8 mouse cellular contexts compared by ENCODE assay signal in genomic region chr1:167691911-167692682, GRCm38 (mm10). TPM values are rescaled to one million over a fixed set of nuclear protein-coding genes. Genes with fewer than 3 reads are reported as not detected.
DNase-seq lines count a peak whose midpoint lies in the region; ATAC-seq lines count a peak whose summit lies in the region.
"Had no signal": no experiment of that assay in that cellular context is flagged by ENCODE, and none has a peak within 500 bp of the region (broad histone marks: within the 10 kb centered on the region; RNA-seq: fewer than 3 reads in every experiment).

No protein-coding gene starts in this region.

- peaks cover 87% of the 10 kb centered on the region for H3K27me3 ChIP-seq in megakaryocyte, embryonic 14.5 days (replicated peaks)
- H3K27me3 ChIP-seq in forebrain, embryonic 11.5 days (ENCODE audit: control insufficient read depth, insufficient read depth, low read length): peaks cover 84% of the 10 kb centered on the region
- H3K27me3 ChIP-seq in limb, embryonic 12.5 days: peaks cover 95% of the 10 kb centered on the region
- H3K27me3 ChIP-seq in stomach, embryonic 16.5 days (ENCODE audit: control insufficient read depth, insufficient read depth, low read length): peaks cover 90% of the 10 kb centered on the region

- no peaks in the 10 kb centered on the region for H3K36me3 ChIP-seq in megakaryocyte, embryonic 14.5 days (replicated peaks; ENCODE audit: low read length)
- no peaks in the 10 kb centered on the region for H3K36me3 ChIP-seq in forebrain, embryonic 11.5 days (ENCODE audit: control insufficient read depth, insufficient read depth, low read length)
- H3K36me3 ChIP-seq in limb, embryonic 12.5 days: no peaks in the 10 kb centered on the region
- no peaks in the 10 kb centered on the region for H3K36me3 ChIP-seq in stomach, embryonic 16.5 days (ENCODE audit: control insufficient read depth, insufficient read depth, low read length)

- H3K4me2 ChIP-seq in forebrain, embryonic 11.5 days (ENCODE audit: low read depth, low read length, severe bottlenecking): peak overlapping the region; percentile 29
- peak overlapping the region; percentile 44 for H3K4me2 ChIP-seq in limb, embryonic 12.5 days
- H3K4me2 ChIP-seq in stomach, embryonic 16.5 days (ENCODE audit: low read depth, low read length): no peak overlapping the region

- peak overlapping the region; percentile 83 for H3K4me3 ChIP-seq in megakaryocyte, embryonic 14.5 days (replicated peaks)
- peak overlapping the region; percentile 25 for H3K4me3 ChIP-seq in forebrain, embryonic 11.5 days (ENCODE audit: low read depth, low read length)
- H3K4me3 ChIP-seq in limb, embryonic 12.5 days (replicated peaks): peak overlapping the region; percentile 27
- peak overlapping the region; percentile 13 for H3K4me3 ChIP-seq in stomach, embryonic 16.5 days (replicated peaks; ENCODE audit: low read length)
- H3K4me3 ChIP-seq: heart, adult 2 months had no signal

- H3K9me3 ChIP-seq in megakaryocyte, embryonic 14.5 days: 0 out of 2 replicates have a peak, but pooled peaks cover 2% of the 10 kb centered on the region
- no peaks in the 10 kb centered on the region for H3K9me3 ChIP-seq in forebrain, embryonic 11.5 days (ENCODE audit: control insufficient read depth, low read length)
- no peaks in the 10 kb centered on the region for H3K9me3 ChIP-seq in limb, embryonic 12.5 days
- no peaks in the 10 kb centered on the region for H3K9me3 ChIP-seq in stomach, embryonic 16.5 days (replicated peaks; ENCODE audit: control insufficient read depth, low read length)

- peak; percentile 69 for DNase-seq in forebrain, embryonic 11.5 days (ENCODE audit: low spot score)
- no peak for DNase-seq in right cerebral cortex, postnatal 14 days

- peaks cover 8% of the 10 kb centered on the region for H3K4me1 ChIP-seq in megakaryocyte, embryonic 14.5 days
- peaks cover 9% of the 10 kb centered on the region for H3K4me1 ChIP-seq in forebrain, embryonic 11.5 days (replicated peaks; ENCODE audit: control insufficient read depth, insufficient read depth, low read length)
- H3K4me1 ChIP-seq in limb, embryonic 12.5 days (replicated peaks): peaks cover 21% of the 10 kb centered on the region
- H3K4me1 ChIP-seq in stomach, embryonic 16.5 days (ENCODE audit: control insufficient read depth, insufficient read depth, low read length): peaks cover 8% of the 10 kb centered on the region

- under 1% methylated on average over 44 of the region's 44 CpGs for WGBS in forebrain, embryonic 11.5 days
- WGBS in limb, embryonic 12.5 days: under 1% methylated on average over 44 of the region's 44 CpGs
- under 1% methylated on average over 44 of the region's 44 CpGs for WGBS in stomach, embryonic 16.5 days

- no peak for ATAC-seq in megakaryocyte, adult 5-6 weeks (ENCODE audit: poor library complexity, severe bottlenecking)
- no peak for ATAC-seq in forebrain, embryonic 11.5 days (replicated peaks; ENCODE audit: low FRiP score)
- ATAC-seq in limb, embryonic 12.5 days (ENCODE audit: insufficient number of reproducible peaks, insufficient read depth, low FRiP score, low TSS enrichment, low read depth): no peak
- ATAC-seq in stomach, embryonic 16.5 days (ENCODE audit: insufficient read depth, low FRiP score): no peak
- ATAC-seq in megakaryocyte-erythroid progenitor cell, adult 5-6 weeks (replicated peaks; ENCODE audit: low FRiP score, low TSS enrichment, poor library complexity, severe bottlenecking): no peak

- no peak overlapping the region for H3K27ac ChIP-seq in forebrain, embryonic 11.5 days (ENCODE audit: low read depth, low read length)
- H3K27ac ChIP-seq in limb, embryonic 12.5 days: no peak overlapping the region
- no peak overlapping the region for H3K27ac ChIP-seq in stomach, embryonic 16.5 days (ENCODE audit: low read length)
- H3K27ac ChIP-seq: heart, adult 2 months had no signal

- peak overlapping the region; percentile 0; the same call in 1 of the 2 replicates for H3K9ac ChIP-seq in forebrain, embryonic 11.5 days (ENCODE audit: low read length)
- H3K9ac ChIP-seq in limb, embryonic 12.5 days (replicated peaks): no peak overlapping the region
- H3K9ac ChIP-seq in stomach, embryonic 16.5 days (ENCODE audit: low read length): no peak overlapping the region

RNA-seq across cellular contexts. Expression of gene Lmx1a, which starts 3.1 kb away (rescaled TPM):
- not detected in 2 replicates for polyA plus RNA-seq in megakaryocyte, embryonic 14.5 days (2012; ENCODE audit: insufficient read depth, low replicate concordance)
- not detected in 2 replicates for total RNA-seq in megakaryocyte, adult 5-6 weeks (2015)
- total RNA-seq in megakaryocyte, adult 5-6 weeks (2017): not detected in 2 replicates
- polyA plus RNA-seq in forebrain, embryonic 11.5 days (2014; fragmentation: Nextera tagmentation; extraction: Ambion mirVana): 7.1 and 8.4 TPM in 2 replicates
- 0.84 and 0.88 TPM in 2 replicates for polyA plus RNA-seq in limb, embryonic 12.5 days (2016; fragmentation: Nextera tagmentation; extraction: Ambion mirVana)
- polyA plus RNA-seq in stomach, embryonic 16.5 days (2015; fragmentation: Nextera tagmentation; extraction: Ambion mirVana): 0.10 and 0.11 TPM in 2 replicates
- total RNA-seq in megakaryocyte-erythroid progenitor cell, adult 5-6 weeks (2014; fragmentation: Nextera tagmentation): not detected in 2 replicates
- not detected in 2 replicates for total RNA-seq in megakaryocyte-erythroid progenitor cell, adult 5-6 weeks (2017)
- total RNA-seq: heart, adult 2 months had no signal

Comparison
In these comparisons a context has a peak if more than half of its experiments do, and no peak if none do; other contexts are left out.
1. H3K4me3 ChIP-seq: peak in every context shown above with its lines; median percentile 83 in megakaryocyte, embryonic 14.5 days; 27 in limb, embryonic 12.5 days; 25 in forebrain, embryonic 11.5 days; 13 in stomach, embryonic 16.5 days.